12 mouse cellular contexts compared by ENCODE assay signal in the genomic region with DNA sequence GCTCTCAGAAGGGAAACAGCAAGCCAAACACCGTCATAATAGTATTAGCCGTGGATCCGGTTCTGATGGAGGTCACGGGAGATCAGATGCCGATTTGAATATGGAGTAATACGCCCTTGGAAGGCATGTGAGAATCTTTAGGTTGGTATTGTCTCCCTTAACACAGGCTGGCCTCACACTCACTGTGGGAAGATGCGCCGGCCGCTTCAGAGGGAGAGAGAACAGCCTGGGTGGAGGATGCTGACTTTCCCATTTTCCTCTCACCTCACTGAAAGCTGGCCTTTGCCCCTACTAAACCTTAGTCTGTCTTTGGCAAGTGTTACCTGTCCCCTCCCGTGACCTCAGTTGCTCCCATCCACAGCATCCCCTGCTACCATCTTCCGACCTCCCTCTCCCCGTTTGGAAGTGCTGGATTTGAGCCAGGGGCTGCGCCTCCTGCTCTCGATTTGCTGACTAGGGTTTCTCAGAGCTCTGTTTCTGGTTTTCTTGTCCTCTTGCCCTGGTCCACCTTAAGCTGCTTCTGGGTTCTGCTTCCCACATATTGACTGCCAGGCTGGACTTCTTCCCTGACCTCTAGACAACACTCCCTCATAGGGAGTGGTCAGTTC.
DNase-seq lines count a peak whose midpoint lies in the region; ATAC-seq and TF ChIP-seq lines count a peak whose summit lies in the region.
"Had no signal": no experiment of that assay in that cellular context is flagged by ENCODE, and none has a peak within 500 bp of the region (broad histone marks: within the 10 kb centered on the region; RNA-seq: fewer than 3 reads in every experiment).

No protein-coding gene starts in this region.

- H3K27ac ChIP-seq in hindbrain, postnatal 0 days: no peak overlapping the region
- no peak overlapping the region for H3K27ac ChIP-seq in hindbrain, embryonic 12.5 days
- H3K27ac ChIP-seq in embryonic facial prominence, embryonic 14.5 days (replicated peaks; ENCODE audit: low read depth, low read length): no peak overlapping the region
- H3K27ac ChIP-seq in limb, embryonic 14.5 days (replicated peaks; ENCODE audit: low read depth, low read length): no peak overlapping the region
- no peak overlapping the region for H3K27ac ChIP-seq in thymus, adult 2 months (ENCODE audit: control insufficient read depth, insufficient read depth, low read length)
- H3K27ac ChIP-seq: liver, embryonic 13.5 days had no signal

- no peak for TF ChIP-seq POLR2A in limb, embryonic 14.5 days (IDR thresholded peaks at IDR 0.05; ENCODE audit: borderline replicate concordance, extremely low read depth, insufficient read depth, insufficient read length)
- TF ChIP-seq POLR2A in thymus, adult 2 months (IDR thresholded peaks at IDR 0.05; ENCODE audit: control insufficient read depth, extremely low read depth, insufficient read depth, low read length, poor library complexity): no peak

- no peak for TF ChIP-seq CTCF in hindbrain, postnatal 0 days (IDR thresholded peaks at IDR 0.05; ENCODE audit: low read depth)
- TF ChIP-seq CTCF in thymus, adult 2 months (IDR thresholded peaks at IDR 0.05; ENCODE audit: borderline replicate concordance, control insufficient read depth, extremely low read depth, insufficient read depth, low read length, poor library complexity): no peak

- 42% methylated on average over 14 of the region's 14 CpGs for WGBS in hindbrain, postnatal 0 days
- 68% methylated on average over 14 of the region's 14 CpGs for WGBS in hindbrain, embryonic 12.5 days
- 51% methylated on average over 14 of the region's 14 CpGs for WGBS in embryonic facial prominence, embryonic 14.5 days
- 59% methylated on average over 14 of the region's 14 CpGs for WGBS in limb, embryonic 14.5 days
- 91% methylated on average over 14 of the region's 14 CpGs for WGBS in thymus, adult 2 months

- no peaks in the 10 kb centered on the region for H3K4me1 ChIP-seq in hindbrain, postnatal 0 days (ENCODE audit: insufficient read depth, low read length)
- no peaks in the 10 kb centered on the region for H3K4me1 ChIP-seq in hindbrain, embryonic 12.5 days
- H3K4me1 ChIP-seq in embryonic facial prominence, embryonic 14.5 days (ENCODE audit: control insufficient read depth, insufficient read depth, low read length): no peaks in the 10 kb centered on the region; the same call in 1 of the 2 replicates
- peaks cover 6% of the 10 kb centered on the region for H3K4me1 ChIP-seq in limb, embryonic 14.5 days (ENCODE audit: control insufficient read depth, insufficient read depth, low read length)
- H3K4me1 ChIP-seq in thymus, adult 2 months (replicated peaks; ENCODE audit: control insufficient read depth, insufficient read depth, low read length): 0 out of 2 replicates have a peak, but pooled peaks cover 2% of the 10 kb centered on the region
- H3K4me1 ChIP-seq: liver, embryonic 13.5 days had no signal

- H3K27me3 ChIP-seq in hindbrain, postnatal 0 days (ENCODE audit: insufficient read depth, low read length): no peaks in the 10 kb centered on the region
- H3K27me3 ChIP-seq in hindbrain, embryonic 12.5 days: 0 out of 2 replicates have a peak, but pooled peaks cover 6% of the 10 kb centered on the region
- no peaks in the 10 kb centered on the region for H3K27me3 ChIP-seq in embryonic facial prominence, embryonic 14.5 days (replicated peaks; ENCODE audit: control insufficient read depth, insufficient read depth, low read length)
- H3K27me3 ChIP-seq in limb, embryonic 14.5 days (ENCODE audit: control insufficient read depth, insufficient read depth, low read length): no peaks in the 10 kb centered on the region
- no peaks in the 10 kb centered on the region for H3K27me3 ChIP-seq in thymus, adult 2 months (ENCODE audit: control insufficient read depth, insufficient read depth, low read length)
- H3K27me3 ChIP-seq: liver, embryonic 13.5 days had no signal

- 0 out of 2 replicates have a peak, but pooled peaks have one; percentile 7 for ATAC-seq in cerebellum, adult (ENCODE audit: insufficient number of reproducible peaks, low FRiP score, low TSS enrichment)
- ATAC-seq in hindbrain, postnatal 0 days: no peak
- no peak for ATAC-seq in hindbrain, embryonic 12.5 days (ENCODE audit: low FRiP score)
- no peak for ATAC-seq in embryonic facial prominence, embryonic 14.5 days (ENCODE audit: low read depth)
- ATAC-seq in limb, embryonic 14.5 days (ENCODE audit: low FRiP score, low read depth): no peak

- peak overlapping the region; percentile 39 for H3K4me2 ChIP-seq in hindbrain, postnatal 0 days (ENCODE audit: low read depth, low read length)
- no peak overlapping the region for H3K4me2 ChIP-seq in hindbrain, embryonic 12.5 days (replicated peaks)
- peak overlapping the region; percentile 34 for H3K4me2 ChIP-seq in embryonic facial prominence, embryonic 14.5 days (ENCODE audit: low read depth, low read length)
- H3K4me2 ChIP-seq in limb, embryonic 14.5 days (replicated peaks; ENCODE audit: low read depth, low read length, severe bottlenecking): 0 out of 2 replicates have a peak overlapping the region, but pooled peaks have one; percentile 3
- H3K4me2 ChIP-seq: liver, embryonic 13.5 days had no signal

- H3K9ac ChIP-seq in hindbrain, postnatal 0 days (replicated peaks; ENCODE audit: low read length): no peak overlapping the region; the same call in 1 of the 2 replicates
- no peak overlapping the region for H3K9ac ChIP-seq in hindbrain, embryonic 12.5 days
- H3K9ac ChIP-seq in embryonic facial prominence, embryonic 14.5 days (ENCODE audit: low read depth, low read length): no peak overlapping the region
- H3K9ac ChIP-seq in limb, embryonic 14.5 days (ENCODE audit: low read depth, low read length, severe bottlenecking): no peak overlapping the region
- H3K9ac ChIP-seq: liver, embryonic 13.5 days had no signal

- no peak overlapping the region for H3K4me3 ChIP-seq in hindbrain, postnatal 0 days (ENCODE audit: low read length)
- no peak overlapping the region for H3K4me3 ChIP-seq in hindbrain, embryonic 12.5 days
- H3K4me3 ChIP-seq in embryonic facial prominence, embryonic 14.5 days (ENCODE audit: low read depth, low read length): 0 out of 2 replicates have a peak overlapping the region, but pooled peaks have one; percentile 5
- no peak overlapping the region for H3K4me3 ChIP-seq in limb, embryonic 14.5 days (replicated peaks; ENCODE audit: low read length)
- no peak overlapping the region for H3K4me3 ChIP-seq in thymus, adult 2 months (ENCODE audit: control insufficient read depth, insufficient read depth, low read length)
- H3K4me3 ChIP-seq: liver, embryonic 13.5 days had no signal

- DNase-seq in cerebellum, adult 11 months: no peak
- peak; percentile 12 for DNase-seq in hindbrain, postnatal 0 days (ENCODE audit: low spot score)
- no peak for DNase-seq in embryonic facial prominence, embryonic 14.5 days (ENCODE audit: low spot score)
- DNase-seq in limb, embryonic 14.5 days (ENCODE audit: low spot score): no peak
- no peak for DNase-seq in thymus, adult 2 months
- no peak for DNase-seq in adrenal gland, adult 18-20 months (ENCODE audit: low spot score in 2 of 2)
- DNase-seq: heart, postnatal 4 days; liver, embryonic 13.5 days; thymus, postnatal 25 days had no signal

- no peaks in the 10 kb centered on the region for H3K36me3 ChIP-seq in hindbrain, postnatal 0 days (ENCODE audit: insufficient read depth, low read length)
- no peaks in the 10 kb centered on the region for H3K36me3 ChIP-seq in hindbrain, embryonic 12.5 days
- H3K36me3 ChIP-seq in embryonic facial prominence, embryonic 14.5 days (ENCODE audit: control insufficient read depth, insufficient read depth, low read length): no peaks in the 10 kb centered on the region
- H3K36me3 ChIP-seq in limb, embryonic 14.5 days (ENCODE audit: control insufficient read depth, insufficient read depth, low read length): no peaks in the 10 kb centered on the region
- no peaks in the 10 kb centered on the region for H3K36me3 ChIP-seq in thymus, adult 2 months (ENCODE audit: control insufficient read depth, insufficient read depth, low read length)
- H3K36me3 ChIP-seq: G1E; liver, embryonic 13.5 days had no signal

- no peaks in the 10 kb centered on the region for H3K9me3 ChIP-seq in hindbrain, postnatal 0 days (ENCODE audit: low read length)
- H3K9me3 ChIP-seq in hindbrain, embryonic 12.5 days (replicated peaks): no peaks in the 10 kb centered on the region
- H3K9me3 ChIP-seq in embryonic facial prominence, embryonic 14.5 days (ENCODE audit: control insufficient read depth, low read length): no peaks in the 10 kb centered on the region
- no peaks in the 10 kb centered on the region for H3K9me3 ChIP-seq in limb, embryonic 14.5 days (ENCODE audit: control insufficient read depth, low read length)
- H3K9me3 ChIP-seq: G1E; liver, embryonic 13.5 days had no signal
